Mouse (Mus musculus) adrenal gland, adult 2 months (tissue): Measurements from ENCODE around the gene Rabep2. TPM values are rescaled to one million over a fixed set of nuclear protein-coding genes. Genes with fewer than 3 reads are reported as not detected.

Source experiments
- DNase-seq: peaks from one replicate; pipeline ENCODE4 v3.0.0; 2021
- polyA plus RNA-seq: library from polyadenylated mRNA; depleted of rRNA; stranded (reverse); fragments of >200 nt; gene quantifications from 2 replicates; pipeline ENCODE4 v1.2.3, GENCODE M21; 2012; rRNA removed
- total RNA-seq, 2 experiments: library from RNA; stranded (reverse); gene quantifications; 2 replicates each; pipeline ENCODE4 v1.2.3; 2021

Rabep2 gene
- total and polyA plus RNA-seq, 3 experiments: 39.5 to 73.6 (median 55.5) TPM

- DNase-seq: no peak
These were observed 67.9 kb downstream of the Rabep2 start for GRCm38 (mm10) chr7:126496475-126496874.

DNA sequence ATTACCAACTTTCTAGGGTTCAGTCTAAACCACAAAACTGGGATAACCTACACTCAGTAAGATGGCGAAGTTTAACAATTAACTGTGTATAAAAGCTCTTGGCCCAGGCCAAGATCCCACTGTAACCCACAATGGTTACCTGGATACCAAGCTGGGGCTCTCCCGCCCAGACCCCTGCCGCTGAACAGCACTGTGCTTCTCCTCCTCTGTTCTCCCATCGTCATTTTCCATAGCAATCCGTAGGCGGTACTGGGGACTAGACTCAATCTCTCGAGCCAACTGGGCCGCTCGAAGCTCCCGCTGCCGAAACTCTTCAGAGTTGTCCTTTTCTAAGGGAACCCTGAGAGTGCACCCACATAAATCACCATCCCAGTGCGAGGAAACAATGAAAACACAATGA, 69.4 kb downstream of the Rabep2 start:
- no peak for DNase-seq

Other genes starting within 250 kb of the Rabep2 start
- gene Xpo6, start 228.3 kb upstream of the Rabep2 start, total RNA-seq: 100 to 1,000 TPM in 1 of 2 experiments, 10 to 100 TPM in 1; 87.1 to 100 TPM
- 131 and 176 TPM in 2 replicates for gene Xpo6, start 228.3 kb upstream of the Rabep2 start, polyA plus RNA-seq
- 10 to 100 TPM; 32.4 to 91.1 TPM for gene Sbk1, start 156.1 kb upstream of the Rabep2 start, total RNA-seq
- 112 and 178 TPM in 2 replicates for gene Sbk1, start 156.1 kb upstream of the Rabep2 start, polyA plus RNA-seq
- 1 to 10 TPM in 1 of 2 experiments, under 1 TPM in 1; 0.43 to 1.1 TPM for gene Lat, start 59.2 kb upstream of the Rabep2 start, total RNA-seq
- 1.2 and 2.0 TPM in 2 replicates for gene Lat, start 59.2 kb upstream of the Rabep2 start, polyA plus RNA-seq
- gene Spns1, start 51.3 kb upstream of the Rabep2 start, total RNA-seq: 10 to 100 TPM; 31.3 to 39.0 TPM
- 223 and 234 TPM in 2 replicates for gene Spns1, start 51.3 kb upstream of the Rabep2 start, polyA plus RNA-seq
- 1 to 10 TPM; 5.6 to 8.2 TPM for gene Nfatc2ip, start 32.0 kb upstream of the Rabep2 start, total RNA-seq
- 4.9 and 5.4 TPM in 2 replicates for gene Nfatc2ip, start 32.0 kb upstream of the Rabep2 start, polyA plus RNA-seq
- under 1 TPM; 0.24 to 0.29 TPM for gene Cd19, start 13.9 kb upstream of the Rabep2 start, total RNA-seq
- gene Cd19, start 13.9 kb upstream of the Rabep2 start, polyA plus RNA-seq: 0.50 and 0.73 TPM in 2 replicates
- gene Atp2a1, start 34.3 kb downstream of the Rabep2 start, total RNA-seq: not detected
- not detected in 2 replicates for gene Atp2a1, start 34.3 kb downstream of the Rabep2 start, polyA plus RNA-seq
- gene Sh2b1, start 46.7 kb downstream of the Rabep2 start, total RNA-seq: 10 to 100 TPM; 54.4 to 61.2 TPM
- 90.7 and 93.9 TPM in 2 replicates for gene Sh2b1, start 46.7 kb downstream of the Rabep2 start, polyA plus RNA-seq
- gene Tufm, start 58.6 kb downstream of the Rabep2 start, total RNA-seq: 100 to 1,000 TPM; 217 to 239 TPM
- 236 and 278 TPM in 2 replicates for gene Tufm, start 58.6 kb downstream of the Rabep2 start, polyA plus RNA-seq
- gene Atxn2l, start 74.7 kb downstream of the Rabep2 start, total RNA-seq: 100 to 1,000 TPM in 1 of 2 experiments, 10 to 100 TPM in 1; 83.7 to 108 TPM
- 454 and 474 TPM in 2 replicates for gene Atxn2l, start 74.7 kb downstream of the Rabep2 start, polyA plus RNA-seq
- gene Eif3c, start 137.7 kb downstream of the Rabep2 start, total RNA-seq: 100 to 1,000 TPM; 236 to 240 TPM
- gene Eif3c, start 137.7 kb downstream of the Rabep2 start, polyA plus RNA-seq: 97.2 and 133 TPM in 2 replicates
- gene Apobr, start 156.2 kb downstream of the Rabep2 start, total RNA-seq: 1 to 10 TPM; 2.0 to 4.7 TPM
- gene Apobr, start 156.2 kb downstream of the Rabep2 start, polyA plus RNA-seq: 5.3 and 7.5 TPM in 2 replicates
- gene Cln3, start 157.1 kb downstream of the Rabep2 start, total RNA-seq: 10 to 100 TPM; 33.2 to 47.4 TPM
- gene Cln3, start 157.1 kb downstream of the Rabep2 start, polyA plus RNA-seq: 52.8 and 56.1 TPM in 2 replicates
- gene Il27, start 166.2 kb downstream of the Rabep2 start, total RNA-seq: not detected
- gene Il27, start 166.2 kb downstream of the Rabep2 start, polyA plus RNA-seq: 0.13 and 0.19 TPM in 2 replicates
- 10 to 100 TPM; 22.9 to 26.3 TPM for gene Nupr1, start 202.1 kb downstream of the Rabep2 start, total RNA-seq
- 2.8 and 4.4 TPM in 2 replicates for gene Nupr1, start 202.1 kb downstream of the Rabep2 start, polyA plus RNA-seq
- 10 to 100 TPM; 39.9 to 49.7 TPM for gene Sgf29, start 220.6 kb downstream of the Rabep2 start, total RNA-seq
- gene Sgf29, start 220.6 kb downstream of the Rabep2 start, polyA plus RNA-seq: 64.5 and 74.4 TPM in 2 replicates
- 10 to 100 TPM; 48.1 to 52.7 TPM for gene Sult1a1, start 247.7 kb downstream of the Rabep2 start, total RNA-seq
- 29.3 and 34.3 TPM in 2 replicates for gene Sult1a1, start 247.7 kb downstream of the Rabep2 start, polyA plus RNA-seq